Mouse (Mus musculus) lung, postnatal 0 days (tissue): Measurements from ENCODE around the gene Apoa5. TPM values are rescaled to one million over a fixed set of nuclear protein-coding genes. Genes with fewer than 3 reads are reported as not detected.

Experiments used
- ATAC-seq: fragments of 200-750 bp; cut with Nextera tagmentation; 2 replicates; pipeline ENCODE4 v1.8.0; 2017; ENCODE audit warnings: moderate library complexity
- DNase-seq: peaks from one replicate; pipeline ENCODE4 v3.0.0-alpha.2; 2016; ENCODE audit warnings: low spot score
- H3K27ac ChIP-seq: fragments of 300-500 bp; sonication (generic); 2 replicates; pipeline ENCODE4 v1.5.1; 2014; ENCODE audit warnings: antibody characterized with exemption, mild to moderate bottlenecking, low read length, mixed read lengths
- H3K27me3 ChIP-seq: fragments of 300-500 bp; sonication (generic); replicated peaks from 2 replicates; pipeline ENCODE4 v1.6.1; 2014; ENCODE audit warnings: low read length, mixed read lengths; ENCODE audit not compliant: insufficient read depth
- H3K36me3 ChIP-seq: fragments of 300-500 bp; sonication (generic); 2 replicates; pipeline ENCODE4 v1.6.1; 2014; ENCODE audit warnings: low read length, mixed read lengths; ENCODE audit not compliant: insufficient read depth
- H3K4me1 ChIP-seq: fragments of 300-500 bp; sonication (generic); 2 replicates; pipeline ENCODE4 v1.6.1; 2014; ENCODE audit warnings: antibody characterized with exemption, low read depth, low read length, mixed read lengths; ENCODE audit not compliant: insufficient read depth
- H3K4me2 ChIP-seq: fragments of 300-500 bp; sonication (generic); replicated peaks from 2 replicates; pipeline ENCODE4 v1.6.1; 2014; ENCODE audit warnings: low read depth, mild to moderate bottlenecking, low read length, moderate library complexity, mixed read lengths
- H3K4me3 ChIP-seq: fragments of 300-500 bp; sonication (generic); 2 replicates; pipeline ENCODE4 v1.5.1; 2014; ENCODE audit warnings: low read depth, low read length
- H3K9ac ChIP-seq: fragments of 300-500 bp; sonication (generic); replicated peaks from 2 replicates; pipeline ENCODE4 v1.6.1; 2014; ENCODE audit warnings: low read depth, mild to moderate bottlenecking
- H3K9me3 ChIP-seq: fragments of 300-500 bp; sonication (generic); 2 replicates; pipeline ENCODE4 v1.6.1; 2016; ENCODE audit warnings: low read length, mixed read lengths
- CTCF ChIP-seq: IDR thresholded peaks from 2 replicates; pipeline ENCODE4 v1.5.1; 2016; ENCODE audit warnings: antibody characterized with exemption, mild to moderate bottlenecking
- EP300 ChIP-seq: IDR thresholded peaks from 2 replicates; pipeline ENCODE4 v1.6.1; 2016; ENCODE audit warnings: antibody characterized with exemption, mild to moderate bottlenecking, control low read depth
- WGBS: fragments of 180-500 bp; shearing (Covaris S2); extraction: QIAGEN DNeasy Blood & Tissue Kit; methylation state at CpG from one replicate; pipeline ENCODE4 v1.1.7; 2014; 5-methylcytosine and 5-hydroxymethylcytosine counted together
- polyA plus RNA-seq: library from polyadenylated mRNA; unstranded; fragments of >200 nt; fragmentation: Nextera tagmentation; extraction: Ambion mirVana; gene quantifications from 2 replicates; pipeline ENCODE4 v1.2.1, GENCODE M21; 2015

The Apoa5 gene
- polyA plus RNA-seq, 1 experiment from 2014 or later, result 0.06 TPM

DNA sequence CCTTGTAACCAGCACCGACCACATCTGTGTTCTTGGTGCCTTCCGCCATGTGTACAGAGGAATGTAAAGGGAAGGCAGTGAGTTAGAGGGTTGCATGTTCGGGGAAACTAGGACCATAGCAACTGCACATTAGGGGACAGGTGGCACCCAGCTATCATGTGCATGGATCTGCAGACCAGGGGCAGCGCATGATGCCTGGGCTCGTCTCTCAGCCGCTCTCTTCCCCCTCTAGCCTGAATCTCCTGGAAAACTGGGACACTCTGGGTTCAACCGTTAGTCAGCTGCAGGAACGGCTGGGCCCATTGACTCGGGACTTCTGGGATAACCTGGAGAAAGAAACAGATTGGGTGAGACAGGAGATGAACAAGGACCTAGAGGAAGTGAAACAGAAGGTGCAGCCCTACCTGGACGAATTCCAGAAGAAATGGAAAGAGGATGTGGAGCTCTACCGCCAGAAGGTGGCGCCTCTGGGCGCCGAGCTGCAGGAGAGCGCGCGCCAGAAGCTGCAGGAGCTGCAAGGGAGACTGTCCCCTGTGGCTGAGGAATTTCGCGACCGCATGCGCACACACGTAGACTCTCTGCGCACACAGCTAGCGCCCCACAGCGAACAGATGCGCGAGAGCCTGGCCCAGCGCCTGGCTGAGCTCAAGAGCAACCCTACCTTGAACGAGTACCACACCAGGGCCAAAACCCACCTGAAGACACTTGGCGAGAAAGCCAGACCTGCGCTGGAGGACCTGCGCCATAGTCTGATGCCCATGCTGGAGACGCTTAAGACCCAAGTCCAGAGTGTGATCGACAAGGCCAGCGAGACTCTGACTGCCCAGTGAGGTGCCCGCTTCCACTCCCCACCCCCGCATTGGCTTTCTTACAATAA, 38.6 kb upstream of the Apoa5 start:
- Histone ChIP-seq H3K9me3 (no peaks in the 10 kb centered on the region), H3K4me3 (peak overlapping the region; percentile 31), H3K9ac (no peak overlapping the region), H3K36me3 (no peaks in the 10 kb centered on the region), H3K4me2 (peak overlapping the region; percentile 67), H3K27ac (no peak overlapping the region), H3K27me3 (0 out of 2 replicates have a peak, but pooled peaks cover 4% of the 10 kb centered on the region), H3K4me1 (peaks cover 7% of the 10 kb centered on the region; the same call in 1 of the 2 replicates)
- DNase-seq (peak; percentile 94), ATAC-seq (peak; percentile 91)
- TF ChIP-seq CTCF (peak; percentile 88), EP300 (no peak)
- WGBS, result 13% methylated on average over 37 of the region's 37 CpGs

DNA sequence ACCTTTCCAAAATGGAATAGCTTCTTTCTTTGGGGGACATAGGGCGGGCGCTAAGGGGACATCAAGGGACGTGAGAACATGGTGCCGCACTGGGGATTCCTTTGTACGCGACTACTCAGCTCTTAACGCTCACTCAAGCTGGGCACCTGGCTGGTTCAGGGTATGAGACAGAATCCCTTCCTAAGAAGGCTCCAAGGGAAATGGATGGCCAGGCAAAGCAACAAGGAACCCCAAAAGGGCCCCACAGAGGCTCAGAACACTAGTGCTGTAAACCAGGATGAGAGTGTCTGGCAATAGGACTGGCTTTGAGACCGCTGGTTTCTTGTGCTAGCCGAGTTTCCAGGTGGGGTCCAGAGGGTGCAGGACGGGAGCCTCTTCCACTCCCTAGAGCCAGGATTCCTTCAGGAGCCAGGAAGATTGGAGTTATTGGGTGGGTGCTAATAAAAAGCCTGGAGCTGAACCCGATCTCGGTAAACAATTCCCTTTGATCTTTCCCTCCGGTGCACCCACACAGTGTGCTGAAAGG, 37.9 kb upstream of the Apoa5 start:
- no peak for TF ChIP-seq CTCF
- TF ChIP-seq EP300, result no peak

DNA sequence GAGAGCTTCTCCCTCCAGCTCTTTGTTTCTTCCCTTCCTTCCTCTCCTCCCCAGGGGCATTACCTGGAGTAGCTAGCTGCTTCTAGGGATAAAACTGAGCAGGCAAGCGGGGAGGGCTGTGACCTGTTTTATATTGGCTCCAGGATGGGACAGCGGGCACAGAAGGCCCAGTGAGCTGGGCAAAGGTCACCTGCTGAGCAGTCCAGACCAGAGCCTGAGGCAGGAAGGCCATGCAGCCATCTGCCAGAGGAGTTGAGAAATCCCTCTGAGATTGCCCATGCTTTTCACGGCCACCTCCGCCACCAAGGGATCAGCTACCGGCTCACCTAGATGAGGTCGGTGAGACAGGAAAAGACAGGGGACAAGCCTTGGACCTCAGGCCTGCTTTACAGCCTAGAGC, 33.2 kb upstream of the Apoa5 start:
- ATAC-seq, result no peak
- 89% methylated on average over 6 of the region's 6 CpGs for WGBS
- Histone ChIP-seq H3K9ac (no peak overlapping the region), H3K9me3 (no peaks in the 10 kb centered on the region), H3K4me2 (no peak overlapping the region), H3K27ac (no peak overlapping the region), H3K27me3 (0 out of 2 replicates have a peak, but pooled peaks cover 4% of the 10 kb centered on the region), H3K4me1 (peaks cover 2% of the 10 kb centered on the region; the same call in 1 of the 2 replicates), H3K36me3 (no peaks in the 10 kb centered on the region), H3K4me3 (no peak overlapping the region)
- TF ChIP-seq CTCF (no peak), EP300 (no peak)
- no peak for DNase-seq

More for the DNA sequence above, 37.9 kb upstream of the Apoa5 start:
- peak overlapping the region; percentile 67 for H3K4me2 ChIP-seq
- H3K9ac ChIP-seq, result no peak overlapping the region
- WGBS, result 18% methylated on average over 13 of the region's 13 CpGs
- no peak for ATAC-seq
- H3K36me3 ChIP-seq, result no peaks in the 10 kb centered on the region
- H3K4me3 ChIP-seq, result peak overlapping the region; percentile 31
- peaks cover 7% of the 10 kb centered on the region; the same call in 1 of the 2 replicates for H3K4me1 ChIP-seq
- 0 out of 2 replicates have a peak, but pooled peaks cover 4% of the 10 kb centered on the region for H3K27me3 ChIP-seq
- no peak overlapping the region for H3K27ac ChIP-seq
- DNase-seq, result no peak
- H3K9me3 ChIP-seq, result no peaks in the 10 kb centered on the region

DNA sequence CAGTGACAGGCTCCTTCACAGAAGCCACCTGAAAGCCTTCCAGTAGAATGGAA, 33.0 kb upstream of the Apoa5 start, which contains the start of gene Apoc3:
Gene Apoc3, minus strand, starts transcription at position 41 of the 53 bp plus-strand sequence.
- no peak within 1 kb of the TSS for H3K9ac ChIP-seq
- H3K9me3 ChIP-seq, result no peaks in the 10 kb centered on the region
- H3K4me3 ChIP-seq, result no peak within 1 kb of the TSS
- TF ChIP-seq CTCF (no peak), EP300 (no peak)
- H3K4me1 ChIP-seq, result peaks cover under 1% of the 10 kb centered on the region; the same call in 1 of the 2 replicates
- no peak for ATAC-seq
- 0 out of 2 replicates have a peak, but pooled peaks cover 4% of the 10 kb centered on the region for H3K27me3 ChIP-seq
- H3K36me3 ChIP-seq, result no peaks in the 10 kb centered on the region
- no peak within 1 kb of the TSS for H3K27ac ChIP-seq
- DNase-seq, result no peak
- H3K4me2 ChIP-seq, result no peak within 1 kb of the TSS

DNA sequence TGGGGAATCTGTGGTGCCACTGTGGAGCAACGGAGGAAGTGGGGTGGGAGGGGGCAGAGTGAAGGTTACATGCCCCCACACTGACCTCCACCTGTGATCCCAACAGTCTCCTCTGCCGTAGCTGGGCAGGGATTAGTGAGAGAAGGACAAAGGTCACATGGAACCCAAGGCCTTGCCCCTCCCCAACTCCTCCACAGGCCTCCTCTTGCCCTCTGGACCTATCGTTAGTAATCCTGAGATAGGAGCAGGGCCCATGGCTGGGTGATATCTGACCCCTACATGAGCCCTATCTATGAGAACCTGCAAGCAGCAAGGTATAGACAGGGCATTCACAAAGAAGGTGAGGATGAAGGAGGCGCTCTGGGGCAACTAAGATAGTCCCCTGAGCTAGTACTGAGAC, 32.8 kb upstream of the Apoa5 start:
- H3K27me3 ChIP-seq, result 0 out of 2 replicates have a peak, but pooled peaks cover 2% of the 10 kb centered on the region
- H3K4me2 ChIP-seq, result no peak overlapping the region
- ATAC-seq (no peak), DNase-seq (no peak)
- H3K36me3 ChIP-seq, result no peaks in the 10 kb centered on the region
- H3K27ac ChIP-seq, result no peak overlapping the region
- H3K4me1 ChIP-seq, result no peaks in the 10 kb centered on the region
- no peak overlapping the region for H3K9ac ChIP-seq
- no peaks in the 10 kb centered on the region for H3K9me3 ChIP-seq
- no peak for TF ChIP-seq EP300
- no peak for TF ChIP-seq CTCF
- WGBS, result 48% methylated on average over 4 of the region's 4 CpGs
- no peak overlapping the region for H3K4me3 ChIP-seq

DNA sequence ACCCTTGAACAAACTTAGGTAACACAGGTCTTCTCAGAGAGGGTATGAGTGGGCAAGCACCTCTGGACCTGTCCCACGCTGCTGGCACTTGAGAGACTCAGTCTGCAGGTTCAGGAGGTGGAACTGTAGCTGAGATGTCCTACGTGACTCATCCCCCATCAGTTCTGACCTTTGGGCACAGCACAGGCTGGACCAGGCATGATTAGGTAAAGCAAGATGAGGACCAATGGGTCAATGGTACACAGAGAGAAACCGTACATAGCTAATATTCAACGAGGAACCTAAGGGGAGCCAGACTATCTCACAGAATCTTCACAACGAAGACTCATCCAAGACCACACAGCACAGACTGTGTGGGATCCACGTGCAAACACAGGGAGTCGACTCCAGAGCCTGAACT, 29.6 kb upstream of the Apoa5 start:
- Histone ChIP-seq H3K4me1 (no peaks in the 10 kb centered on the region), H3K9ac (no peak overlapping the region), H3K27me3 (no peaks in the 10 kb centered on the region), H3K27ac (no peak overlapping the region), H3K36me3 (no peaks in the 10 kb centered on the region), H3K4me3 (no peak overlapping the region), H3K9me3 (no peaks in the 10 kb centered on the region), H3K4me2 (no peak overlapping the region)
- DNase-seq, result no peak
- 79% methylated on average over 7 of the region's 7 CpGs for WGBS
- TF ChIP-seq CTCF, result no peak
- TF ChIP-seq EP300, result no peak
- ATAC-seq, result no peak
